Mouse (Mus musculus) megakaryocyte progenitor cell, adult 5-6 weeks (primary cell): Measurements from ENCODE around the gene Hist1h3f. TPM values are rescaled to one million over a fixed set of nuclear protein-coding genes. Genes with fewer than 3 reads are reported as not detected.
"Not testable (repeated sequence)": the region's sequence is repeated elsewhere in the genome, so short reads cannot be mapped to it uniquely, and the experiment has no call there.

Experiments
- ATAC-seq: replicated peaks from 2 replicates; pipeline ENCODE4 v1.8.0; 2016; ENCODE audit warnings: mild to moderate bottlenecking, moderate TSS enrichment, inconsistent platforms; ENCODE audit not compliant: poor library complexity
- total RNA-seq, 2 experiments: library from RNA; stranded (forward) in 1 of 2; stranded (reverse) in 1 of 2; fragments of 157-497, 149-512 nt in 1 of 2; fragments of 200-1000 nt in 1 of 2; gene quantifications; 2 replicates each; pipeline versions ENCODE4 v1.2.3 to v1.2.4; 2015 to 2017

The Hist1h3f gene
- total RNA-seq, 2 experiments from 2014 or later: 44.7 to 176 TPM

- no peak for ATAC-seq
Measured at GRCm38 (mm10) chr13:23536076-23536822, 7.6 kb upstream of the Hist1h3f start.

- ATAC-seq: no peak
Measured at GRCm38 (mm10) chr13:23537006-23537710, 6.7 kb upstream of the Hist1h3f start.

- ATAC-seq: no peak
Measured at GRCm38 (mm10) chr13:23538249-23538648, 5.6 kb upstream of the Hist1h3f start.

- not testable (repeated sequence) for ATAC-seq
Measured at GRCm38 (mm10) chr13:23539821-23540220, 4.0 kb upstream of the Hist1h3f start.

- no peak for ATAC-seq
Measured at GRCm38 (mm10) chr13:23541497-23541896, 2.4 kb upstream of the Hist1h3f start.

- not testable (repeated sequence) for ATAC-seq
Measured at GRCm38 (mm10) chr13:23542225-23542980, 1.4 kb upstream of the Hist1h3f start.

- peak; percentile 86 for ATAC-seq
Measured at GRCm38 (mm10) chr13:23542999-23543607, 749 bp upstream of the Hist1h3f start, which contains the start of gene Hist1h2bh. TSS of gene Hist1h2bh (minus strand) at chr13:23543392.

GRCm38 (mm10) chr13:23544787-23545120 lies 902 bp downstream of the Hist1h3f start:
- peak; percentile 27 for ATAC-seq

- ATAC-seq: no peak
Measured at GRCm38 (mm10) chr13:23546694-23547093, 2.8 kb downstream of the Hist1h3f start.

- no peak for ATAC-seq
Measured at GRCm38 (mm10) chr13:23550761-23551145, 6.9 kb downstream of the Hist1h3f start.

- ATAC-seq: peak; percentile 56
Measured at GRCm38 (mm10) chr13:23551146-23551834, 7.4 kb downstream of the Hist1h3f start, which contains the start of gene Hist1h4f. TSS of gene Hist1h4f (minus strand) at chr13:23551648.

GRCm38 (mm10) chr13:23551931-23552914 lies 8.4 kb downstream of the Hist1h3f start:
- no peak for ATAC-seq

GRCm38 (mm10) chr13:23552962-23553361 lies 9.1 kb downstream of the Hist1h3f start, which contains the start of gene Hist1h1d:
TSS of gene Hist1h1d (plus strand) at chr13:23553262.
- no peak for ATAC-seq

- no peak for ATAC-seq
Measured at GRCm38 (mm10) chr13:23554393-23554792, 10.5 kb downstream of the Hist1h3f start.

GRCm38 (mm10) chr13:23554925-23555838 lies 11.3 kb downstream of the Hist1h3f start:
- ATAC-seq: peak; percentile 57

GRCm38 (mm10) chr13:23555839-23556416 lies 12.1 kb downstream of the Hist1h3f start:
- peak; percentile 47 for ATAC-seq

- ATAC-seq: no peak
Measured at GRCm38 (mm10) chr13:23556906-23557305, 13.1 kb downstream of the Hist1h3f start.

- not testable (repeated sequence) for ATAC-seq
Measured at GRCm38 (mm10) chr13:23560699-23561098, 16.8 kb downstream of the Hist1h3f start.
